10 mouse cellular contexts compared by ENCODE assay signal in the genomic region with DNA sequence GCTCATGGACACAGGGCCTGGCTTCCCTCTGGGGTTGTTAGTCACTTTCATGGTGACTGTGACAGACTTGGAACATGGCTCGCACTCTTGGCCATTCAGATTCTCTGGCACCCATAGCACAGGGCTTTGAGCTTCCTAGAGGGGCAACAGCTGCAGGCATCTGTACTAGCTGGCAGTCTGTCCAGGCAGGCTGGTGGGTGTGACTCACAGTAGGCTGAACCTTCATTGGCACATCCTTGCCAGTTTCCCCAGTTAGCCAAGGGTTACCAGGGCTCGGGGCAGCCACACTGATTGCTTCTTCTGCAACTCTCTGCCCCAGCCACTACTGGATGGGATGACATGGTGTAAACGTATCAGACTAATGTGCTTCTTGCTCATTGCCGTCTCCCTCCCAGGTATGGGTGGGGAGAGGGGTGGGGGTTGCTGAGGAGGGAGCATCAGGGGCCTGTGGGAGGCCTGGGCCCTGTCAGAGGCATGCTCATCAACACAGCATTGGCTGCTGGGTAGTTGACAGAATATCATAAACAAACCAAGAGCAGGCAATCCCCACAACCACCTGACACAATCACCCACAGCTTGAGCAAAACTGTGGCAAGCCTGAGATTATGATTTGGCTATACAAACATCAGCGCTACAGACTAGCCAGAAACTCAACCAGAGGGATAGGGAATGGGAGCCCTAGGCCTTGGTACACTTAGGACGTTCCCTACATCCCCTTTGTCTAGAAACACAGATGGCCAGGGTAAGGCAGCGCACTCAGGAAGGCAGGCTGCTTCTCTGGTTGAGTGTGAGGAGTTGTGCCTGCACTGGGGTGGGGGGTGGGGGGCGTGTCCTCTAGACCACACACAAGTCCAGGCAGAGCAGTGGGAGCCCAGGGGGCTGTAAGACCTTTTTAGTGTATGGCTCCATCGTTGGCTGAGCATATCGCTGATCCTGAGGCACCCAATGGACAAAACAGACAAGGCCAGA.
DNase-seq lines count a peak whose midpoint lies in the region; ATAC-seq lines count a peak whose summit lies in the region.
"Had no signal": no experiment of that assay in that cellular context is flagged by ENCODE, and none has a peak within 500 bp of the region (broad histone marks: within the 10 kb centered on the region; RNA-seq: fewer than 3 reads in every experiment).

No protein-coding gene starts in this region.

- DNase-seq in adrenal gland, postnatal 36 days: peak; percentile 1 to 17
- DNase-seq in adrenal gland, postnatal 4 days (ENCODE audit: low spot score in 2 of 2): no peak
- peak; percentile 30 for DNase-seq in 3134 (ENCODE audit: extremely low read depth, insufficient read length, low spot score)
- DNase-seq in heart, adult 8-10 months (ENCODE audit: low spot score): peak; percentile 19
- peak; percentile 68 for DNase-seq in lung, postnatal 10 days
- DNase-seq in spleen, adult 18-20 months: no peak
- DNase-seq in embryo, embryonic 10.5 days (ENCODE audit: low spot score): no peak
- DNase-seq: B cell, adult 2 months; kidney, postnatal 14 days had no signal

- no peak for ATAC-seq in granulocyte monocyte progenitor cell, adult 5-6 weeks (replicated peaks; ENCODE audit: poor library complexity, severe bottlenecking)

Comparison
In these comparisons a context has a peak if more than half of its experiments do, and no peak if none do; other contexts are left out.
1. DNase-seq: peak in adrenal gland, postnatal 36 days (2 of 2), 3134 (single experiment), heart, adult 8-10 months (single experiment) and lung, postnatal 10 days (single experiment); none in adrenal gland, postnatal 4 days (0 of 2), spleen, adult 18-20 months (0 of 2) and embryo, embryonic 10.5 days (single experiment).